Mouse (Mus musculus): Measurements from ENCODE around the gene Phb. TPM values are rescaled to one million over a fixed set of nuclear protein-coding genes. Genes with fewer than 3 reads are reported as not detected.

The Phb gene
- polyA plus RNA-seq, 1 experiment from 2014 or later, result 273 TPM

DNA sequence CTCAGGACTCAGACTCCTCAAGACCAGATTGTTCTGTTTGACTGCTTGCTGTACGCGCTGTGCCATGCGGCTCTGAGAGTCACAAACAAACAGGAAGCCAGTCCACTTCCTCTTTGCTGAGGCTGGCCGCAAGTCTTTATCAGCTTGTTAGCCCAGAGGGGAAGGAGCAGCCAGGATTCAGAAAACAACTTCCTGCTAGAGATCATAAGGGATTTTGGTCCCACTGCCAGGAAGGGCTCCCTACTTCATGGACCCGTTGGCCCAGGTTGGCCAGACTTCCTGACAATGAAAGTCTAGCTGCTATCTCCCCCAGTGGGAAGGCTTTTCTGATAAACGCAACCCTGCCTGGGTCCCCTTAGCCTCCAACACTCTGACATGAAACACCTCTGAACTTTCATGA is 21.8 kb downstream of the Phb start:
- H3K9me3 ChIP-seq (replicated peaks; ENCODE audit: control insufficient read depth, low read length), result no peaks in the 10 kb centered on the region
- WGBS (ENCODE audit: insufficient replicate concordance), result 37% methylated on average over 6 of the region's 6 CpGs
- peak overlapping the region; percentile 52; the same call in 1 of the 2 replicates for H3K27ac ChIP-seq (ENCODE audit: low read depth, low read length)
- H3K4me2 ChIP-seq, result peak overlapping the region; percentile 31
- no peak overlapping the region for H3K4me3 ChIP-seq (ENCODE audit: low read depth, low read length)
- peaks cover 10% of the 10 kb centered on the region for H3K4me1 ChIP-seq (ENCODE audit: control insufficient read depth, insufficient read depth, low read length)
- no peak; the same call in 1 of the 2 replicates for ATAC-seq (replicated peaks; ENCODE audit: insufficient number of reproducible peaks, low FRiP score, low TSS enrichment)
- no peaks in the 10 kb centered on the region for H3K27me3 ChIP-seq (ENCODE audit: control insufficient read depth, insufficient read depth, low read length)
- no peaks in the 10 kb centered on the region for H3K36me3 ChIP-seq (ENCODE audit: control insufficient read depth, insufficient read depth, low read length)
- peak overlapping the region; percentile 34; the same call in 1 of the 2 replicates for H3K9ac ChIP-seq (ENCODE audit: low read depth, low read length)

- peak; percentile 70 for ATAC-seq (replicated peaks; ENCODE audit: insufficient number of reproducible peaks, low FRiP score, low TSS enrichment)
- H3K4me1 ChIP-seq (ENCODE audit: control insufficient read depth, insufficient read depth, low read length), result peaks cover 10% of the 10 kb centered on the region
- H3K4me2 ChIP-seq, result peak overlapping the region; percentile 31
- WGBS (ENCODE audit: insufficient replicate concordance), result 25% methylated on average over 7 of the region's 7 CpGs
- H3K27me3 ChIP-seq (ENCODE audit: control insufficient read depth, insufficient read depth, low read length), result no peaks in the 10 kb centered on the region
- H3K27ac ChIP-seq (ENCODE audit: low read depth, low read length), result peak overlapping the region; percentile 52; the same call in 1 of the 2 replicates
- H3K9me3 ChIP-seq (replicated peaks; ENCODE audit: control insufficient read depth, low read length), result no peaks in the 10 kb centered on the region
- no peaks in the 10 kb centered on the region for H3K36me3 ChIP-seq (ENCODE audit: control insufficient read depth, insufficient read depth, low read length)
- H3K4me3 ChIP-seq (ENCODE audit: low read depth, low read length), result no peak overlapping the region
- H3K9ac ChIP-seq (ENCODE audit: low read depth, low read length), result peak overlapping the region; percentile 34; the same call in 1 of the 2 replicates
These were observed 22.2 kb downstream of the Phb start for GRCm38 (mm10) chr11:95688981-95689380.

DNA sequence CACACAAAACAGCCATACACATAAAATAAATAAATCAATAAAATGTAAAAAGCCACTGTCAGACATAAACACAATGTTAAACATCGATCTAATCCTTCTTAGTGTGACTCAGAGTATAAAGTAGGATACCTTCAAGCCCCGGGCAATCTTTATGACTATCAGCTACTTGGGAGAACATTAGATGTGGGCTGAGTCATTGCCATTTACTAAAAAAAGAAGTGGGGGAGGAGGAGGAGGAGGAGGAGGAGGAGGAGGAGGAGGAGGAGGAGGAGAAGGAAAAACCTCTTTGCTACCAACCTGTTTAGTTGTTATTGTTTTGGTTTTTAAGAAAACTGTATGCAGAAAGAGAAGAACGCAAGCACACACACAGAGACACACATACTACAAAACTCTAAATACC is 22.8 kb downstream of the Phb start:
- ATAC-seq (replicated peaks; ENCODE audit: insufficient number of reproducible peaks, low FRiP score, low TSS enrichment), result no peak
- Histone ChIP-seq H3K9ac (ENCODE audit: low read depth, low read length) (no peak overlapping the region), H3K27ac (ENCODE audit: low read depth, low read length) (no peak overlapping the region), H3K4me1 (ENCODE audit: control insufficient read depth, insufficient read depth, low read length) (peaks cover 10% of the 10 kb centered on the region), H3K9me3 (replicated peaks; ENCODE audit: control insufficient read depth, low read length) (no peaks in the 10 kb centered on the region), H3K36me3 (ENCODE audit: control insufficient read depth, insufficient read depth, low read length) (no peaks in the 10 kb centered on the region), H3K27me3 (ENCODE audit: control insufficient read depth, insufficient read depth, low read length) (no peaks in the 10 kb centered on the region), H3K4me2 (no peak overlapping the region), H3K4me3 (ENCODE audit: low read depth, low read length) (no peak overlapping the region)
- WGBS (ENCODE audit: insufficient replicate concordance), result 69% methylated on average over 3 of the region's 3 CpGs

DNA sequence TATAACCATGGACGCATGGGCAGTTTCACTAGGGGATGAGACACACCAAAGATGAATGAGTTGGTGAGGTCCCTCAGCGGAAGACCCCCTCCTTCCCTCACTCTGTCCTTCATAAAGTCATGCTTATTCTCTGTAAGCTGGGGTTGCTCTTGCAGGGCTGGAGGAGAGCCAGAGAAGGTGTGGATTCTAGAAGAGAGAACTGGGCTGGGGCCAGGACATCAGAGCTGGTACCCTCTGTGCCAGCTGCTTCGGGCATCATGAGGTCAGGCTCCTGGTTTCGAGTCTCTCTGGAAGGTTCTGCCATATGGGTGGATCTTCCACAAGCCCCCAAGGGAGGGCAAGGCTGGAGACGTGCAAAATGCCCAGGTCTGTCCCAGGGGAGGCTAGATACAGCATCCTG is 31.8 kb downstream of the Phb start:
- H3K4me1 ChIP-seq (ENCODE audit: control insufficient read depth, insufficient read depth, low read length), result no peaks in the 10 kb centered on the region
- H3K27ac ChIP-seq (ENCODE audit: low read depth, low read length), result no peak overlapping the region
- H3K4me3 ChIP-seq (ENCODE audit: low read depth, low read length), result no peak overlapping the region
- 77% methylated on average over 5 of the region's 5 CpGs for WGBS (ENCODE audit: insufficient replicate concordance)
- no peaks in the 10 kb centered on the region for H3K9me3 ChIP-seq (replicated peaks; ENCODE audit: control insufficient read depth, low read length)
- no peaks in the 10 kb centered on the region for H3K27me3 ChIP-seq (ENCODE audit: control insufficient read depth, insufficient read depth, low read length)
- H3K4me2 ChIP-seq, result no peak overlapping the region
- no peak for ATAC-seq (replicated peaks; ENCODE audit: insufficient number of reproducible peaks, low FRiP score, low TSS enrichment)
- H3K9ac ChIP-seq (ENCODE audit: low read depth, low read length), result no peak overlapping the region
- H3K36me3 ChIP-seq (ENCODE audit: control insufficient read depth, insufficient read depth, low read length), result no peaks in the 10 kb centered on the region

GRCm38 (mm10) chr11:95700778-95701739 is 34.3 kb downstream of the Phb start:
- Histone ChIP-seq H3K4me2 (no peak overlapping the region), H3K4me3 (ENCODE audit: low read depth, low read length) (no peak overlapping the region), H3K27me3 (ENCODE audit: control insufficient read depth, insufficient read depth, low read length) (no peaks in the 10 kb centered on the region), H3K36me3 (ENCODE audit: control insufficient read depth, insufficient read depth, low read length) (no peaks in the 10 kb centered on the region), H3K27ac (ENCODE audit: low read depth, low read length) (no peak overlapping the region), H3K9me3 (replicated peaks; ENCODE audit: control insufficient read depth, low read length) (no peaks in the 10 kb centered on the region), H3K9ac (ENCODE audit: low read depth, low read length) (no peak overlapping the region), H3K4me1 (ENCODE audit: control insufficient read depth, insufficient read depth, low read length) (no peaks in the 10 kb centered on the region)
- WGBS (ENCODE audit: insufficient replicate concordance), result 85% methylated on average over 13 of the region's 13 CpGs
- ATAC-seq (replicated peaks; ENCODE audit: insufficient number of reproducible peaks, low FRiP score, low TSS enrichment), result no peak

DNA sequence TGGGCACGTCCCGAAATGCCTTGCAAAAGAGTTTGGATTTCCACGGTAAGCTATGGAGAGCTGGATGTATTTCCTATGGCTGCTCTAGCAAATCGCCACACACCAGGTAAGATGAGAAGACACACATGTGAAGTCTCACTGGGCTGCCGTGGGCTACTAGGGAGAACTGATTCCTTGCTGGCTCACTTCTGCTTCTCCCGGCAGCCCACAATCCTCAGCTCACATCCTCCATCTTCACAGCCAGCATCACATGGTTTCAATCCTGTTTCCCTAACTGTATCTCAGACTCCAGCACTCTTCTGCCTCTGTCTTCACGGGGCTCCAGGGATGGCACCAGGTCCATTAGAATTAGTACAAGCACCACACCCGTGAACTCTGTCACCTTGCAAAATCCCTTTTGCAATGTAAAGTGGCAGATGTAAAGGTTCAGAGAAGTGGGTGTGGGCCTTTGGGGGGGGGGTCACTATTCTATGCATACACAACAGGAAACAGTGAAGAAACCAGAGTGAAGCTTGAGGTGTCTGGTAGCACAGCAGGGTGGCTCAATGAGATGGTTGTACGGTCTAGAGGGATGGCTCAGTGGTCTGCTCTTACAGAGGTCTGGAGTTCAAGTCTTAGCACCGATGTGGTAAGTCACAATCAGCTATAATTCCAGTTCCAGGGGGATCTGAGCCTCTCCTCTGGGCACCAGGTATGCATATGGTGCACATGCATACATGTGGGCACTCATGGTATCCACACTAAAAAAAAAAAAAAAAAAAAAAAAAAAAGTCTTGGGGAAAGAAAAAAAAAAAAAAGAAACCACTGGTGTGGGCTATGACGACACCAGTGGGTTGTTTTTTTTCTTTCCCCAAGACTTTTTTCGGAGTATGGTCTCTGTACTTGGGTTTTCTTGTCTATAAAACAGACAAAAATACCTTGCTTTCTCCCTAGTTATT is 37.5 kb downstream of the Phb start:
- WGBS (ENCODE audit: insufficient replicate concordance), result 85% methylated on average over 12 of the region's 12 CpGs
- Histone ChIP-seq H3K4me2 (no peak overlapping the region), H3K4me3 (ENCODE audit: low read depth, low read length) (no peak overlapping the region), H3K36me3 (ENCODE audit: control insufficient read depth, insufficient read depth, low read length) (no peaks in the 10 kb centered on the region), H3K9ac (ENCODE audit: low read depth, low read length) (no peak overlapping the region), H3K4me1 (ENCODE audit: control insufficient read depth, insufficient read depth, low read length) (no peaks in the 10 kb centered on the region), H3K27me3 (ENCODE audit: control insufficient read depth, insufficient read depth, low read length) (no peaks in the 10 kb centered on the region), H3K27ac (ENCODE audit: low read depth, low read length) (no peak overlapping the region), H3K9me3 (replicated peaks; ENCODE audit: control insufficient read depth, low read length) (no peaks in the 10 kb centered on the region)
- ATAC-seq (replicated peaks; ENCODE audit: insufficient number of reproducible peaks, low FRiP score, low TSS enrichment), result no peak

DNA sequence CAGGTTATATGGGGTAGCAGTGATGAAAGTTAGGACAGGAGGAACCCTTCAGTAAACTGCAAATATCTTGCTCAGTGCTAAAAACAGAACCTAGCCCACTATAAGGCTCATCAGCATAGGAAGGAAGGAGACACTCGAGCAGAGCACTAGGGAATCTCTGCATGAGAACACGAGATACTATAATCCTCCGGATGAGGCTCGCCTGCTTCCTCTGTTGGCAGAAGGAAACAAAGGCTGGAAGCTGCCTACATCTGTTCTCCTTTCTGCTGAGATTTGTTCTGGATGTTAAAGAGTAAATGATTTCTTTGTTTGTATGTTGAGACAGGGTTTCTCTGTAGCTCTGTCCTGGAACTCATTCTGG is 38.2 kb downstream of the Phb start:
- Histone ChIP-seq H3K27me3 (ENCODE audit: control insufficient read depth, insufficient read depth, low read length) (no peaks in the 10 kb centered on the region), H3K27ac (ENCODE audit: low read depth, low read length) (no peak overlapping the region)

DNA sequence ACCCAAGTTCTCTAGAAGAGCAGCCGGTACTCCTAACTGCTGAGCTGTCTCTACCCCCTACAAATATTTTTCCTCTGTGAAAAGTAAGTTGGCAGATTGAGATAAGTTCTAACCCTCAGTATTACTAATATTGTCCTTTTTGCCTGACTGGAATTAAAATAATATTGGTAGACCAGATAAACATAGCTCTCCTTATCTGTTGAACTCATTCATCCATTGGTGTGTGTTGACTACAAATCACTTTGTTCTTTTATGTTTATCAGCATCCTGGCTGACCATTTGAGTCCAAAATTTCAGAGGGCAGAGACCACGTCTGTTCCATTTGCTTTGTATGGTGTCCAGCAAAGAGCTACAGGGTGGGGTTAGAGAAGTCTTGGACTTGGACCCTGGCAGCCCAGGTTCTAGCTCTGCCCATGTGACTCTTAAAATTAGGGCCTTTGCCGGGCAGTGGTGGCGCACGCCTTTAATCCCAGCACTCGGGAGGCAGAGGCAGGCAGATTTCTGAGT is 42.8 kb downstream of the Phb start:
- peaks cover 7% of the 10 kb centered on the region for H3K4me1 ChIP-seq (ENCODE audit: control insufficient read depth, insufficient read depth, low read length)
- no peak overlapping the region for H3K27ac ChIP-seq (ENCODE audit: low read depth, low read length)
- H3K4me2 ChIP-seq, result no peak overlapping the region
- no peak overlapping the region for H3K9ac ChIP-seq (ENCODE audit: low read depth, low read length)
- H3K9me3 ChIP-seq (replicated peaks; ENCODE audit: control insufficient read depth, low read length), result no peaks in the 10 kb centered on the region
- H3K27me3 ChIP-seq (ENCODE audit: control insufficient read depth, insufficient read depth, low read length), result no peaks in the 10 kb centered on the region
- H3K36me3 ChIP-seq (ENCODE audit: control insufficient read depth, insufficient read depth, low read length), result no peaks in the 10 kb centered on the region
- no peak for ATAC-seq (replicated peaks; ENCODE audit: insufficient number of reproducible peaks, low FRiP score, low TSS enrichment)
- H3K4me3 ChIP-seq (ENCODE audit: low read depth, low read length), result no peak overlapping the region
- 87% methylated on average over 6 of the region's 6 CpGs for WGBS (ENCODE audit: insufficient replicate concordance)

More for the DNA sequence above, 38.2 kb downstream of the Phb start:
- Histone ChIP-seq H3K36me3 (ENCODE audit: control insufficient read depth, insufficient read depth, low read length) (no peaks in the 10 kb centered on the region), H3K9ac (ENCODE audit: low read depth, low read length) (no peak overlapping the region), H3K4me3 (ENCODE audit: low read depth, low read length) (no peak overlapping the region), H3K9me3 (replicated peaks; ENCODE audit: control insufficient read depth, low read length) (no peaks in the 10 kb centered on the region), H3K4me1 (ENCODE audit: control insufficient read depth, insufficient read depth, low read length) (no peaks in the 10 kb centered on the region), H3K4me2 (no peak overlapping the region)
- ATAC-seq (replicated peaks; ENCODE audit: insufficient number of reproducible peaks, low FRiP score, low TSS enrichment), result no peak
- whole genome bisulfite sequencing (ENCODE audit: insufficient replicate concordance), result 63% methylated on average over 4 of the region's 4 CpGs
